Mouse (Mus musculus) bone marrow, adult 2 months (tissue): ENCODE data around the gene Pcnt.

Source experiments
- CTCF ChIP-seq: fragments of 200-500 bp; IDR thresholded peaks from 2 replicates; pipeline ENCODE4 v1.5.1; 2011; ENCODE audit warnings: low read length, control low read depth; ENCODE audit not compliant: control insufficient read depth, insufficient read depth
- POLR2A ChIP-seq: fragments of 200-500 bp; IDR thresholded peaks from 2 replicates; pipeline ENCODE4 v1.6.1; 2011; ENCODE audit warnings: low read depth, mild to moderate bottlenecking, control low read depth, low read length, borderline replicate concordance; ENCODE audit not compliant: control insufficient read depth

DNA sequence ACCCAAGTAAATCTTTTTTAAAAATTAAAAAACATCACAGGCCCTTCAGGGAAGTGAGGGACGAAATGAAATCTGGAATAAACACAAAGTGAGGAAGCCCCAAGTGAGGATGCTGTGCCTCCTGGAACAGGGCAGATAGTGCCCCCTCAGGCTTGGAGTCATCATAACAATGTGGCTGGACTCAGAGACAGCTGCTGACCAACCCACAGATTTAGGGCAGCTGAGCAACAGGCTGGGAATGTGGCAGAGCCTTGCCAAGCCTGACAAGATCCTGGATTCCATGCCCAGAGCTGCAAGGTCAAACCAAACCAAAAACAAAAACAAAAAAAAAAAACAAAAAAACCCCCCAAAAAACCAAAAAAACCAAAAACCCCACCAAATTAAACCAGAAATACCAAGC is 18.7 kb upstream of the Pcnt start:
- TF ChIP-seq POLR2A (no peak), CTCF (no peak)
